Mouse (Mus musculus) small intestine, adult 2 months (tissue): ENCODE measurements around the gene Ppil6. TPM values are rescaled to one million over a fixed set of nuclear protein-coding genes. Genes with fewer than 3 reads are reported as not detected.

ENCODE experiments used
- H3K27ac ChIP-seq: fragments of 200-500 bp; 2 replicates; pipeline ENCODE4 v1.5.1; 2012; ENCODE audit warnings: low read depth, low read length, control low read depth, inconsistent platforms; ENCODE audit not compliant: insufficient read depth
- H3K27me3 ChIP-seq: fragments of 200-500 bp; 2 replicates; pipeline ENCODE4 v1.6.1; 2012; ENCODE audit warnings: mild to moderate bottlenecking, moderate library complexity, low read length, inconsistent platforms; ENCODE audit not compliant: control insufficient read depth, insufficient read depth
- H3K36me3 ChIP-seq: fragments of 200-500 bp; 2 replicates; pipeline ENCODE4 v1.6.1; 2012; ENCODE audit warnings: mild to moderate bottlenecking, low read length, control low read depth, inconsistent platforms; ENCODE audit not compliant: control insufficient read depth, insufficient read depth
- H3K4me1 ChIP-seq: fragments of 200-500 bp; 2 replicates; pipeline ENCODE4 v1.6.1; 2012; ENCODE audit warnings: low read length, inconsistent platforms, mixed read lengths; ENCODE audit not compliant: control insufficient read depth, insufficient read depth, insufficient read length
- H3K4me3 ChIP-seq: fragments of 200-500 bp; 2 replicates; pipeline ENCODE4 v1.5.1; 2012; ENCODE audit warnings: low read depth, mild to moderate bottlenecking, control low read depth, inconsistent platforms, low read length, moderate library complexity
- CTCF ChIP-seq: fragments of 200-500 bp; IDR thresholded peaks from 2 replicates; pipeline ENCODE4 v1.5.1; 2012; ENCODE audit warnings: low read depth, mild to moderate bottlenecking, control low read depth, inconsistent platforms, low read length, moderate library complexity, mixed read lengths; ENCODE audit not compliant: insufficient replicate concordance, insufficient read length; ENCODE audit errors: extremely low read depth
- POLR2A ChIP-seq: fragments of 200-500 bp; IDR thresholded peaks from 2 replicates; pipeline ENCODE4 v1.6.1; 2012; ENCODE audit warnings: low read depth, mild to moderate bottlenecking, control low read depth, inconsistent platforms, low read length, moderate library complexity
- WGBS: fragments of 180-500 bp; shearing (Covaris S2); methylation state at CpG from one replicate; pipeline ENCODE4 v1.1.7; 2018; 5-methylcytosine and 5-hydroxymethylcytosine counted together
- polyA plus RNA-seq: library from polyadenylated mRNA; depleted of rRNA; stranded (reverse); fragments of >200 nt; gene quantifications from 2 replicates; pipeline ENCODE4 v1.2.3, GENCODE M21; 2012; rRNA removed

Ppil6 gene
- polyA plus RNA-seq: 0.15 TPM in 1 of 2 replicates, not detected in the other

GRCm38 (mm10) chr10:41489708-41490517, at the start of gene Ppil6, which contains the start of gene Smpd2:
TSS of gene Ppil6 (plus strand) at chr10:41490439.
TSS of gene Smpd2 (minus strand) at chr10:41490369.
- no peaks in the 10 kb centered on the region for H3K27me3 ChIP-seq
- TF ChIP-seq POLR2A: peak; percentile 92
- no peak for TF ChIP-seq CTCF
- under 1% methylated on average over 50 of the region's 50 CpGs for WGBS
- peak within 1 kb of the TSS; percentile 85 for H3K4me3 ChIP-seq
- peak within 1 kb of the TSS; percentile 87 for H3K27ac ChIP-seq
- H3K36me3 ChIP-seq: peaks cover 27% of the 10 kb centered on the region
- H3K4me1 ChIP-seq: peaks cover 19% of the 10 kb centered on the region

- WGBS: 59% methylated on average over 1 of the region's 1 CpGs
- Histone ChIP-seq H3K36me3 (peaks cover 4% of the 10 kb centered on the region; the same call in 1 of the 2 replicates), H3K4me3 (no peak overlapping the region), H3K4me1 (peaks cover 8% of the 10 kb centered on the region; the same call in 1 of the 2 replicates), H3K27me3 (no peaks in the 10 kb centered on the region), H3K27ac (no peak overlapping the region)
- no peak for TF ChIP-seq CTCF
- no peak for TF ChIP-seq POLR2A
Measured at GRCm38 (mm10) chr10:41448216-41448615, 42.0 kb upstream of the Ppil6 start.

- Histone ChIP-seq H3K27me3 (no peaks in the 10 kb centered on the region), H3K4me1 (peaks cover 9% of the 10 kb centered on the region; the same call in 1 of the 2 replicates), H3K36me3 (peaks cover 10% of the 10 kb centered on the region), H3K27ac (peak overlapping the region; percentile 84), H3K4me3 (peak overlapping the region; percentile 97)
- 9% methylated on average over 14 of the region's 14 CpGs for WGBS
- TF ChIP-seq POLR2A (no peak), CTCF (no peak)
Measured at GRCm38 (mm10) chr10:41449684-41450083, 40.6 kb upstream of the Ppil6 start.

- no peaks in the 10 kb centered on the region for H3K27me3 ChIP-seq
- peaks cover 9% of the 10 kb centered on the region; the same call in 1 of the 2 replicates for H3K4me1 ChIP-seq
- TF ChIP-seq CTCF (no peak), POLR2A (peak; percentile 87)
- H3K36me3 ChIP-seq: peaks cover 11% of the 10 kb centered on the region
- under 1% methylated on average over 49 of the region's 49 CpGs for WGBS
- H3K4me3 ChIP-seq: peak within 1 kb of the TSS; percentile 97
- peak within 1 kb of the TSS; percentile 84 for H3K27ac ChIP-seq
Measured at GRCm38 (mm10) chr10:41450137-41450670, 40.0 kb upstream of the Ppil6 start, which contains the start of gene Zbtb24. TSS of gene Zbtb24 (plus strand) at chr10:41450383.

GRCm38 (mm10) chr10:41450780-41451522, 39.3 kb upstream of the Ppil6 start:
- TF ChIP-seq POLR2A (no peak), CTCF (peak; percentile 4; the same call in 1 of the 2 replicates)
- Histone ChIP-seq H3K27ac (peak overlapping the region; percentile 45), H3K27me3 (no peaks in the 10 kb centered on the region)

GRCm38 (mm10) chr10:41451656-41452055, 38.6 kb upstream of the Ppil6 start:
- Histone ChIP-seq H3K27me3 (no peaks in the 10 kb centered on the region), H3K4me3 (peak overlapping the region; percentile 29; the same call in 1 of the 2 replicates), H3K27ac (peak overlapping the region; percentile 38; the same call in 1 of the 2 replicates), H3K4me1 (peaks cover 9% of the 10 kb centered on the region; the same call in 1 of the 2 replicates), H3K36me3 (peaks cover 25% of the 10 kb centered on the region)
- WGBS: 65% methylated on average over 9 of the region's 9 CpGs
- TF ChIP-seq POLR2A (no peak), CTCF (no peak)

More at GRCm38 (mm10) chr10:41450780-41451522, 39.3 kb upstream of the Ppil6 start:
- 29% methylated on average over 18 of the region's 18 CpGs for WGBS
- Histone ChIP-seq H3K4me3 (peak overlapping the region; percentile 97), H3K36me3 (peaks cover 18% of the 10 kb centered on the region), H3K4me1 (peaks cover 9% of the 10 kb centered on the region; the same call in 1 of the 2 replicates)
